Mouse (Mus musculus): ENCODE data around the gene Gmppa. TPM values are rescaled to one million over a fixed set of nuclear protein-coding genes. Genes with fewer than 3 reads are reported as not detected.

The Gmppa gene
- polyA plus RNA-seq, 1 experiment from 2014 or later, result 98.9 TPM

- Histone ChIP-seq H3K9me3 (no peaks in the 10 kb centered on the region), H3K9ac (no peak overlapping the region), H3K27me3 (replicated peaks) (peaks cover 78% of the 10 kb centered on the region), H3K4me1 (replicated peaks) (peaks cover 55% of the 10 kb centered on the region), H3K4me3 (replicated peaks) (no peak overlapping the region), H3K4me2 (replicated peaks) (0 out of 2 replicates have a peak overlapping the region, but pooled peaks have one; percentile 41), H3K36me3 (no peaks in the 10 kb centered on the region), H3K27ac (no peak overlapping the region)
- 2% methylated on average over 7 of the region's 7 CpGs for WGBS
- no peak for ATAC-seq
Measured at GRCm38 (mm10) chr1:75448052-75448431, 12.3 kb downstream of the Gmppa start.

GRCm38 (mm10) chr1:75448937-75449336 is 13.2 kb downstream of the Gmppa start:
- H3K4me2 ChIP-seq (replicated peaks), result peak overlapping the region; percentile 19; the same call in 1 of the 2 replicates
- H3K27me3 ChIP-seq (replicated peaks), result peaks cover 83% of the 10 kb centered on the region

GRCm38 (mm10) chr1:75449377-75450135 is 13.8 kb downstream of the Gmppa start:
- peak overlapping the region; percentile 29; the same call in 1 of the 2 replicates for H3K4me3 ChIP-seq (replicated peaks)
- no peak overlapping the region for H3K9ac ChIP-seq
- peaks cover 81% of the 10 kb centered on the region for H3K27me3 ChIP-seq (replicated peaks)
- no peak for ATAC-seq
- 11% methylated on average over 8 of the region's 8 CpGs for WGBS
- H3K9me3 ChIP-seq, result no peaks in the 10 kb centered on the region
- H3K36me3 ChIP-seq, result no peaks in the 10 kb centered on the region
- peak overlapping the region; percentile 63 for H3K4me2 ChIP-seq (replicated peaks)
- H3K27ac ChIP-seq, result no peak overlapping the region
- peaks cover 55% of the 10 kb centered on the region for H3K4me1 ChIP-seq (replicated peaks)

More at GRCm38 (mm10) chr1:75448937-75449336, 13.2 kb downstream of the Gmppa start:
- Histone ChIP-seq H3K9me3 (no peaks in the 10 kb centered on the region), H3K4me3 (replicated peaks) (no peak overlapping the region), H3K4me1 (replicated peaks) (peaks cover 55% of the 10 kb centered on the region), H3K9ac (no peak overlapping the region; the same call in 1 of the 2 replicates), H3K36me3 (no peaks in the 10 kb centered on the region), H3K27ac (no peak overlapping the region)
- ATAC-seq, result no peak
- WGBS, result 5% methylated on average over 14 of the region's 14 CpGs

GRCm38 (mm10) chr1:75450314-75451005 is 14.7 kb downstream of the Gmppa start, which contains the start of gene Asic4:
Gene Asic4 (plus strand): TSS chr1:75450436.
- H3K36me3 ChIP-seq, result no peaks in the 10 kb centered on the region
- no peak within 1 kb of the TSS for H3K27ac ChIP-seq
- WGBS, result 1% methylated on average over 35 of the region's 35 CpGs
- H3K9me3 ChIP-seq, result no peaks in the 10 kb centered on the region
- H3K9ac ChIP-seq, result peak within 1 kb of the TSS; percentile 39
- ATAC-seq, result no peak
- H3K27me3 ChIP-seq (replicated peaks), result peaks cover 82% of the 10 kb centered on the region
- H3K4me1 ChIP-seq (replicated peaks), result peaks cover 51% of the 10 kb centered on the region
- H3K4me2 ChIP-seq (replicated peaks), result peak within 1 kb of the TSS; percentile 63
- peak within 1 kb of the TSS; percentile 29 for H3K4me3 ChIP-seq (replicated peaks)

- Histone ChIP-seq H3K9ac (no peak overlapping the region), H3K4me1 (replicated peaks) (peaks cover 41% of the 10 kb centered on the region), H3K4me2 (replicated peaks) (no peak overlapping the region), H3K36me3 (no peaks in the 10 kb centered on the region), H3K9me3 (no peaks in the 10 kb centered on the region), H3K4me3 (replicated peaks) (no peak overlapping the region), H3K27me3 (replicated peaks) (peaks cover 72% of the 10 kb centered on the region), H3K27ac (no peak overlapping the region)
- WGBS, result 65% methylated on average over 5 of the region's 5 CpGs
- ATAC-seq, result no peak
Measured at GRCm38 (mm10) chr1:75451900-75452299, 16.2 kb downstream of the Gmppa start.

- Histone ChIP-seq H3K27me3 (replicated peaks) (peaks cover 55% of the 10 kb centered on the region), H3K9ac (no peak overlapping the region), H3K36me3 (no peaks in the 10 kb centered on the region), H3K4me1 (replicated peaks) (peaks cover 26% of the 10 kb centered on the region), H3K9me3 (no peaks in the 10 kb centered on the region), H3K27ac (no peak overlapping the region), H3K4me3 (replicated peaks) (no peak overlapping the region), H3K4me2 (replicated peaks) (no peak overlapping the region)
- no peak for ATAC-seq
- 78% methylated on average over 3 of the region's 3 CpGs for WGBS
Measured at GRCm38 (mm10) chr1:75455433-75455832, 19.7 kb downstream of the Gmppa start.

GRCm38 (mm10) chr1:75455948-75456347 is 20.2 kb downstream of the Gmppa start:
- 46% methylated on average over 5 of the region's 5 CpGs for WGBS

DNA sequence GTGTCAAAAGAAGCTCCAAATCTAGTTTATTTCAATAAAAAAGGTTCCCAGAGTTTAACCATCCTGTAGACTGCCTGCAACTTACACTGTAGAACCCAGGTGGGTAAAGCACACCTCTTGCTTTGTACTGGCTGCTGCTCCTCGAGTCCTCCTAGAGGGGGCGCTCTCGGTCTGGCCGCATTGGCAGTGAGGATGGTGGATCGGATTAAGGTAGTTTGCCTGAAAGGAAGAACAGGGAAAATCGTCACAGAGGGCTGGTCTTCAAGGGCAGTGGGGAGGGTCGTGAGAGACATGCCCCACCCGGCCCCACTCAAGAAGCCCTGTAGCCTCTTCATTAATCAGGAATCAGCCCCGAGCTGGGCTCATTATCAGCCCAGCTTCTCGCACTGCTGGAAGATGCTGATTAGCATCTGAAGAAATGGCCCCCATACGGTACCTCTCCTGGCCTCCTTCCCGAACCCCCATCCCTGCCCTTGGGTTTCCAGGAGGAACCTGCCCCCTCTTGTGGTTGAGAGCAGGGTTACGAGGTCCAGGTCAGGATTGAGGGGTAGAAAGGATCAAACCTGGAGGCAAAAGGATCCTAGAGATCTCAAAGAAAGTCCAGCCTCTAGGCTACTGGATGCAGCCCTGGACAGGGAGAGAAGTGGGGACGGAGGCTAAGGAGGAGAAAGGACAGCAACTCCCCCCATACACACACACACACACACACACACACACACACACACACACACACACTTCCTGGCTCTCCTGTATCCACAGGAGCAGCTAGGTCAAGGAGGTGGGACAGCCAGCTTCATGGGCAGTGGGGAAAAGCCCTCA is 21.2 kb downstream of the Gmppa start:
- no peak overlapping the region for H3K4me3 ChIP-seq (replicated peaks)
- no peak overlapping the region for H3K4me2 ChIP-seq (replicated peaks)
- whole genome bisulfite sequencing, result 18% methylated on average over 14 of the region's 14 CpGs
- H3K9me3 ChIP-seq, result no peaks in the 10 kb centered on the region
- H3K36me3 ChIP-seq, result no peaks in the 10 kb centered on the region
- no peak overlapping the region for H3K27ac ChIP-seq
- no peak for ATAC-seq
- no peak overlapping the region for H3K9ac ChIP-seq
- H3K27me3 ChIP-seq (replicated peaks), result peaks cover 40% of the 10 kb centered on the region
- peaks cover 20% of the 10 kb centered on the region for H3K4me1 ChIP-seq (replicated peaks)

More at GRCm38 (mm10) chr1:75455948-75456347, 20.2 kb downstream of the Gmppa start:
- H3K4me3 ChIP-seq (replicated peaks), result no peak overlapping the region
- H3K9ac ChIP-seq, result no peak overlapping the region
- H3K4me2 ChIP-seq (replicated peaks), result no peak overlapping the region
- no peak for ATAC-seq
- H3K36me3 ChIP-seq, result no peaks in the 10 kb centered on the region
- H3K4me1 ChIP-seq (replicated peaks), result peaks cover 21% of the 10 kb centered on the region
- H3K27ac ChIP-seq, result no peak overlapping the region
- no peaks in the 10 kb centered on the region for H3K9me3 ChIP-seq
- peaks cover 50% of the 10 kb centered on the region for H3K27me3 ChIP-seq (replicated peaks)

DNA sequence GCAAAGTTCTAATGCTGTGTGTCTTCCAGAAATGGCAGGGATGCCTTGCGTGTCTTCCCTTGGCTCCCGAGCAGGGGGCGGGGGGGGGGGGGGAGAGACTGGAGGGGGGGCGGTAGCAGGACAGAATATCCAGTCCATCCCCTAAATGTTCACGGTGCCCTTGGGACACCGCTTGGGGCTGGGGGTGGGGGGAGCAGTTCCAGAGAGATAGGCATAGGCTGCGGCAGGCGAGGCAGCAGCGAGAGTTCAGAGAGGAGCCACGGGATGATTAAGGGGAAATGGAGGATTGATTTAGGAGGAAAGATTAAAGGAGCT is 21.9 kb downstream of the Gmppa start:
- 8% methylated on average over 8 of the region's 10 CpGs for WGBS
- H3K27ac ChIP-seq, result peak overlapping the region; percentile 81

DNA sequence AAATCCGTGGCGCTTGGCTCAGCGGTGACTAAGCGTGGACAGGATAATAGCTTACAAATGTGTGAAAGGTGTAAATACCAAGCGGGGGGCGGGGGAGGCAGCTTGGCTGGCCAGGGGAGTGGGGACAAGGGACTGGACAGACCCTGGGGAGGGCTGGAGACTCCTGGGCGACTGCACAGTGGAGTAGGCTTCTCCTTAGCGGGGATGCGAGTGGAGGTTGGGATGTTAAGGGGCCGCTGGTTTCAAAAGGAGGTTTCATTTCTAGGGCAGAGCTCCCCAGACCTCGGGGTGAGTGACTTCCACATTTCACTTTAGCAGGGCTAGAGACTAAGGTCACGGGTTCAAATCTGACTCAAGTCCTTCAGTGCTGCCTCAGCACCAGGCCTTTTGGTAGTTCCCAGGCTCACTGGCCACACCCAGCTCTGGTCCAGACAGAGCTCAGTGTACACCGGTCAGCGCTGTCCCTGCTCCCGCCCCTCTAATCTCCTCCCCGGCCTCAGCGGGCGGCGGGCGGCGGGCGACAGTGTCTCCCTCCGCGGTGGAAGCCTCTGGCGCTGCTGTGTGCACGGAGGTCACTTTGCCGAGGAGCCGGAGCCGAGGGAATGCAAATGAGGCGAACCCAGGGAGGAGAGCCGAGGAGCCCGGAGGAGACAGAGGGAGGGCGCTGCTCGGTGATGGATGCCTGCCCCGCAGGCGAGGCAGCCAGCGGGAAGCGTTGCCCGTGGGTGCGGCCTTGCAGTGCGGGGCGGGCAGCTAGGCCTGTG is 22.5 kb downstream of the Gmppa start:
- ATAC-seq, result peak; percentile 82
- WGBS, result 4% methylated on average over 42 of the region's 42 CpGs
- Histone ChIP-seq H3K36me3 (no peaks in the 10 kb centered on the region), H3K27me3 (replicated peaks) (peaks cover 29% of the 10 kb centered on the region), H3K4me1 (replicated peaks) (peaks cover 20% of the 10 kb centered on the region), H3K9me3 (no peaks in the 10 kb centered on the region), H3K9ac (peak overlapping the region; percentile 44), H3K27ac (peak overlapping the region; percentile 81), H3K4me2 (replicated peaks) (peak overlapping the region; percentile 75), H3K4me3 (replicated peaks) (peak overlapping the region; percentile 32)

More for the DNA sequence above, 21.9 kb downstream of the Gmppa start:
- 0 out of 2 replicates have a peak, but pooled peaks have one; percentile 3 for ATAC-seq
- H3K27me3 ChIP-seq (replicated peaks), result peaks cover 32% of the 10 kb centered on the region
- no peaks in the 10 kb centered on the region for H3K36me3 ChIP-seq
- peak overlapping the region; percentile 75; the same call in 1 of the 2 replicates for H3K4me2 ChIP-seq (replicated peaks)
- no peak overlapping the region for H3K9ac ChIP-seq
- no peaks in the 10 kb centered on the region for H3K9me3 ChIP-seq
- H3K4me3 ChIP-seq (replicated peaks), result no peak overlapping the region
- peaks cover 20% of the 10 kb centered on the region for H3K4me1 ChIP-seq (replicated peaks)
